Mouse (Mus musculus): ENCODE results near the gene Psma7. TPM values are rescaled to one million over a fixed set of nuclear protein-coding genes. Genes with fewer than 3 reads are reported as not detected.

The Psma7 gene
- polyA plus RNA-seq, 1 experiment, result 149 TPM

DNA sequence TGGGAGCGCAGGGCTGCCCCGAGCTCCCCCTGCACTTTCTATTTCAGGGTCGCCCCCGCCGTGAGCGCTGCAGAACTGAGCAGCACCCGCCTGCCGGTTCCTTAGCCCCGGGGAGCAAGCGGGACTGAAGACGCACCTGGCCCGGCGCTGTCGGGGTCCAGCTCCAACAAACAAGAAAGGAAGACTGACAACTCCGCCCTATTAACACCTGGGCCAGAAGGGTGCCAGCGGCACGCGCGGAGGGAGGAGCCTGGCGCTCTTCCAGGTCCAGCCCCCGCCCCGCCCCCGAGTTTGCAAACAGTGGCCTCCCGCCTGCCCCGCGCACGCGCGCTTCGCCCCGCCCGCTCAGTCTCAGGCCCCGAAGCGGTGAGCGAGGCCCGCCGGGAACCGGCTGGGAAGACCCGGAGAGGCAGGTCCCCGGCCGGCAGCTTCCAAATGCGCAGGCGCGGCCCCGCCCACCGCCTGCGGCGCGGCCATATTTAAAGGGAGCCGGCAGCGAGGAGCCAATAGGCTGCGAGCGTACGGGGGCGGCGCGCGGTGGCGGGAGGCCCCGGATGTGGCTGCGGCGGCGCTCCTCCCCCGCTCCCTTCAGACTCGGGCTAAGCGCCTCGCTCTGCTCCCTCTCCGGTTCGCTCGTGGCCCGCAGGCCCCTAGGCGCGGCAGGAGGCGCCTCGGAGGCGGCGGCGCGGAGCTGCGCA lies 17.7 kb downstream of the Psma7 start, which contains the start of gene Lsm14b:
Gene Lsm14b (plus strand): TSS at position 587 of the 698 bp plus-strand sequence.
- peak within 1 kb of the TSS; percentile 92 for H3K27ac ChIP-seq (ENCODE audit: control insufficient read depth, insufficient read depth, low read depth, low read length, poor library complexity)
- WGBS, result 1% methylated on average over 80 of the region's 80 CpGs
- H3K4me3 ChIP-seq (replicated peaks; ENCODE audit: control insufficient read depth, low read depth, low read length), result peak within 1 kb of the TSS; percentile 92
- TF ChIP-seq CTCF (IDR thresholded peaks at IDR 0.05; ENCODE audit: control insufficient read depth, insufficient read depth, low read length) (no peak), POLR2A (IDR thresholded peaks at IDR 0.05; ENCODE audit: borderline replicate concordance, control insufficient read depth, low read depth, low read length) (peak; percentile 67; the same call in 1 of the 2 replicates)
- H3K4me1 ChIP-seq (ENCODE audit: control insufficient read depth, insufficient read depth, low read length), result peaks cover 2% of the 10 kb centered on the region; the same call in 1 of the 2 replicates

DNA sequence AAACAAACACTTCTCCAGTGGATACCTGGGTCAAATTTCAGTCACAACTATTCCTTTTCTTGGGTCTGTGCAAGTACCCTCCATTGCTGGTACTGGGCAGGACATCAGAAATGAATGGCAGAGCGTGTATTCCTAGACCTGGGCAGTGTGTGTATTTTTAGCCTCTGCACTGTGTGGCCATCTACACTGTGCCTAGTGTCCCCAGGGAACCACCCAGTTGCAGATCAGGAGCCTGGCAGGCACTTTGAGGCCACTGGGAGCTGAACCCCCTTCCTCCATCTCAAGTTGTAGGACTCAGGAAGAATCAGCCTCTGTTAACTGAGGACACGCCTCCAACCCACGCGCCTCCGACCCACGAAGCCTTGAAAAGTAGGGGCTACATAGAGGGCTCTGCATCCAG lies 19.5 kb downstream of the Psma7 start:
- Histone ChIP-seq H3K4me3 (replicated peaks; ENCODE audit: control insufficient read depth, low read depth, low read length) (no peak overlapping the region), H3K4me1 (ENCODE audit: control insufficient read depth, insufficient read depth, low read length) (no peaks in the 10 kb centered on the region; the same call in 1 of the 2 replicates), H3K27ac (ENCODE audit: control insufficient read depth, insufficient read depth, low read depth, low read length, poor library complexity) (no peak overlapping the region)
- TF ChIP-seq POLR2A (IDR thresholded peaks at IDR 0.05; ENCODE audit: borderline replicate concordance, control insufficient read depth, low read depth, low read length) (no peak), CTCF (IDR thresholded peaks at IDR 0.05; ENCODE audit: control insufficient read depth, insufficient read depth, low read length) (no peak)
- 63% methylated on average over 6 of the region's 6 CpGs for WGBS

DNA sequence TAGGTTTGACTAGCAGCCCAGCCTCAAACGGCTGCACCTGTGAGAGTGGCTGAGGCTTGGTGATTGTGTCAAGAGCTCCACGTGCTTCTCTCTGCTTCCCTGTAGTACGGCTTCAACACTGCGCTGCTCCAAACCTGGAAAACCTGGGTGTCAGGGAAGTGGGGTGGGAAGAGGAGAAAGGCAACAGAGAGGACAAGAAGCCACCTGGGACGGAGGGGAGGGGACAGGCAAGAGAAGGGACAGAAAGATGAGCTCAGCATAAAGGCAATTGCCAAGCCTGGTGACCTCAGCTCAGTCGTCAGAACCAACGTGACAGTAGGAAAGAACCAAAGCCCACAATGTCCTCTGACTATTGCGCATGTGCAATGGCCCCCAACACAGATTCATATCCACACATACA lies 21.3 kb downstream of the Psma7 start:
- WGBS, result 73% methylated on average over 8 of the region's 8 CpGs
- TF ChIP-seq POLR2A (IDR thresholded peaks at IDR 0.05; ENCODE audit: borderline replicate concordance, control insufficient read depth, low read depth, low read length) (no peak), CTCF (IDR thresholded peaks at IDR 0.05; ENCODE audit: control insufficient read depth, insufficient read depth, low read length) (no peak)
- Histone ChIP-seq H3K4me1 (ENCODE audit: control insufficient read depth, insufficient read depth, low read length) (no peaks in the 10 kb centered on the region; the same call in 1 of the 2 replicates), H3K27ac (ENCODE audit: control insufficient read depth, insufficient read depth, low read depth, low read length, poor library complexity) (no peak overlapping the region), H3K4me3 (replicated peaks; ENCODE audit: control insufficient read depth, low read depth, low read length) (no peak overlapping the region)

DNA sequence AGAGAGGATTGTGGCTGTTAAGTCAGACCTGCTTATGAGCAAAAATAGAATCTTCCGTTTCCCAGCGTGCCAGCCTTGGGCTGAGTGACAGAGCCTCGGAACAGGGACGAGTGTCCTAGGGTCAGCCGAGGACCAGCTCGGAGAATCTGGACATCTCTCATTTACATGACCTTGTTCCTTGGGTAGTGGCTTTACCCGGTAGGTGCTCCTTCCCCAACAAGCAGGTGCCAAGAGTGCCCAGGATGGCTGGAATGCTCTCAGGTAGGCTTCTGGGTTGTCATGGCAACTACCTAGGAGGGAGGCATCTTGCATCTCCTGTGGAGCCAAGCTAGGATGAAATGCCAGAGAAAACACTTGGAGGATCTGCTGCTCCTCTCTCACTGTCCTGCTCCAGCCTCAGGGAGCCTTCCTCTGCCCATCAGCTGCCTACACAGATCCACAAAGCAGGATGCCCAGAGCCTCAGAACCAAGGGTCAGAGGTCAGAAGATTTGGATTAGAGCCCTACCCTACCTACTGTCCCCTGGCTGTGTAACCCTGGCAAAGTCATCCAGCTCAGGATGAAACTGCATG lies 22.1 kb downstream of the Psma7 start:
- 86% methylated on average over 7 of the region's 7 CpGs for WGBS
- Histone ChIP-seq H3K4me1 (ENCODE audit: control insufficient read depth, insufficient read depth, low read length) (no peaks in the 10 kb centered on the region), H3K4me3 (replicated peaks; ENCODE audit: control insufficient read depth, low read depth, low read length) (no peak overlapping the region), H3K27ac (ENCODE audit: control insufficient read depth, insufficient read depth, low read depth, low read length, poor library complexity) (no peak overlapping the region)
- TF ChIP-seq CTCF (IDR thresholded peaks at IDR 0.05; ENCODE audit: control insufficient read depth, insufficient read depth, low read length), result no peak
- no peak for TF ChIP-seq POLR2A (IDR thresholded peaks at IDR 0.05; ENCODE audit: borderline replicate concordance, control insufficient read depth, low read depth, low read length)

DNA sequence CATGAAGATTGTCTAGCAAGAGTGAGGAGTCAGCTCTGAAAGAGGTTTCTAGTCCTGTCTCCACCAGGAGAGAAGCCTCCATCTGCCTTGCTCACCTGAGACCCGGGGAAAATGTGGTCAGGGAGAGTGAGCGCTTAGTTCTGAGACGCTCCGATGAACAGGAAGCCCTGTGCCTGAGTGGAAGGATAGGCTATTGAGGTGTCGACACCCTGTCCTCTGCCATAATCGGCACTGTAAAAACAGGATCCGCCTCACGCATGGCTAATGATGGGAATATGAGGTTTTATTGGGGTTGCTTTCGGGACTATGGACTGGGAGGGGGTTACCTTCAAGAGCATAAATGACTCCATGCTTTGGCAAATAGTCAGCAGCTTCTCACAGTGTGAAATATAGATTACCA lies 23.7 kb downstream of the Psma7 start:
- H3K4me3 ChIP-seq (replicated peaks; ENCODE audit: control insufficient read depth, low read depth, low read length), result no peak overlapping the region
- WGBS, result 78% methylated on average over 9 of the region's 9 CpGs
- H3K4me1 ChIP-seq (ENCODE audit: control insufficient read depth, insufficient read depth, low read length), result no peaks in the 10 kb centered on the region
- TF ChIP-seq CTCF (IDR thresholded peaks at IDR 0.05; ENCODE audit: control insufficient read depth, insufficient read depth, low read length), result no peak
- TF ChIP-seq POLR2A (IDR thresholded peaks at IDR 0.05; ENCODE audit: borderline replicate concordance, control insufficient read depth, low read depth, low read length), result no peak
- no peak overlapping the region for H3K27ac ChIP-seq (ENCODE audit: control insufficient read depth, insufficient read depth, low read depth, low read length, poor library complexity)

- TF ChIP-seq POLR2A (IDR thresholded peaks at IDR 0.05; ENCODE audit: borderline replicate concordance, control insufficient read depth, low read depth, low read length), result no peak
- no peak for TF ChIP-seq CTCF (IDR thresholded peaks at IDR 0.05; ENCODE audit: control insufficient read depth, insufficient read depth, low read length)
- WGBS, result 83% methylated on average over 4 of the region's 4 CpGs
- no peak overlapping the region for H3K4me3 ChIP-seq (replicated peaks; ENCODE audit: control insufficient read depth, low read depth, low read length)
- no peak overlapping the region for H3K27ac ChIP-seq (ENCODE audit: control insufficient read depth, insufficient read depth, low read depth, low read length, poor library complexity)
- H3K4me1 ChIP-seq (ENCODE audit: control insufficient read depth, insufficient read depth, low read length), result no peaks in the 10 kb centered on the region
Observed at GRCm38 (mm10) chr2:180017632-180018031, 24.6 kb downstream of the Psma7 start.

GRCm38 (mm10) chr2:180013686-180014085 lies 28.5 kb downstream of the Psma7 start:
- 87% methylated on average over 7 of the region's 7 CpGs for WGBS

GRCm38 (mm10) chr2:180011370-180011769 lies 30.9 kb downstream of the Psma7 start:
- TF ChIP-seq CTCF (IDR thresholded peaks at IDR 0.05; ENCODE audit: control insufficient read depth, insufficient read depth, low read length) (no peak), POLR2A (IDR thresholded peaks at IDR 0.05; ENCODE audit: borderline replicate concordance, control insufficient read depth, low read depth, low read length) (no peak)
- WGBS, result 82% methylated on average over 6 of the region's 6 CpGs
- no peaks in the 10 kb centered on the region for H3K4me1 ChIP-seq (ENCODE audit: control insufficient read depth, insufficient read depth, low read length)
- no peak overlapping the region for H3K27ac ChIP-seq (ENCODE audit: control insufficient read depth, insufficient read depth, low read depth, low read length, poor library complexity)
- H3K4me3 ChIP-seq (replicated peaks; ENCODE audit: control insufficient read depth, low read depth, low read length), result no peak overlapping the region

More at GRCm38 (mm10) chr2:180013686-180014085, 28.5 kb downstream of the Psma7 start:
- no peaks in the 10 kb centered on the region for H3K4me1 ChIP-seq (ENCODE audit: control insufficient read depth, insufficient read depth, low read length)
- no peak overlapping the region for H3K27ac ChIP-seq (ENCODE audit: control insufficient read depth, insufficient read depth, low read depth, low read length, poor library complexity)
- TF ChIP-seq CTCF (IDR thresholded peaks at IDR 0.05; ENCODE audit: control insufficient read depth, insufficient read depth, low read length), result no peak
- TF ChIP-seq POLR2A (IDR thresholded peaks at IDR 0.05; ENCODE audit: borderline replicate concordance, control insufficient read depth, low read depth, low read length), result no peak
- no peak overlapping the region for H3K4me3 ChIP-seq (replicated peaks; ENCODE audit: control insufficient read depth, low read depth, low read length)
